Comparison of ENCODE assay signal across 8 mouse cellular contexts in genomic region chr17:45544001-45544872, GRCm38 (mm10). TPM values are rescaled to one million over a fixed set of nuclear protein-coding genes. Genes with fewer than 3 reads are reported as not detected.
DNase-seq lines count a peak whose midpoint lies in the region; ATAC-seq and TF ChIP-seq lines count a peak whose summit lies in the region.

No protein-coding gene starts in this region.

- peaks cover 84% of the 10 kb centered on the region for H3K27me3 ChIP-seq in kidney, embryonic 16.5 days (ENCODE audit: insufficient read depth, low read length)
- H3K27me3 ChIP-seq in kidney, adult 2 months (replicated peaks; ENCODE audit: control insufficient read depth, insufficient read depth, low read length): peaks cover 2% of the 10 kb centered on the region; the same call in 1 of the 2 replicates
- H3K27me3 ChIP-seq in limb, embryonic 10.5 days (ENCODE audit: low read depth, poor library complexity, severe bottlenecking): peaks cover 99% of the 10 kb centered on the region

- DNase-seq in kidney, adult 2 months: no peak
- DNase-seq in MN1 (ENCODE audit: low spot score): peak; percentile 68
- peak; percentile 69 to 77 for DNase-seq in cerebellum, postnatal 25 days
- DNase-seq in limb, embryonic 10.5 days (ENCODE audit: low spot score): peak; percentile 52
- DNase-seq in thymus, postnatal 25 days: no peak
- no peak for DNase-seq in left cerebral cortex, postnatal 25 days (ENCODE audit: low spot score in 2 of 2)

- TF ChIP-seq CTCF in kidney, adult 2 months (conservative IDR thresholded peaks at IDR 0.05; ENCODE audit: insufficient read depth, insufficient read length, low read depth, low read length): no peak

- H3K4me3 ChIP-seq in kidney, embryonic 16.5 days (ENCODE audit: low read length): peak overlapping the region; percentile 38; the same call in 1 of the 2 replicates
- no peak overlapping the region for H3K4me3 ChIP-seq in kidney, adult 2 months (ENCODE audit: insufficient read depth, low read depth, low read length)
- H3K4me3 ChIP-seq in limb, embryonic 10.5 days: peak overlapping the region; percentile 45

- no peak for ATAC-seq in kidney, embryonic 16.5 days (ENCODE audit: low FRiP score, low TSS enrichment)
- no peak for ATAC-seq in megakaryocyte progenitor cell, adult 5-6 weeks (replicated peaks; ENCODE audit: poor library complexity)

- peaks cover 15% of the 10 kb centered on the region for H3K4me1 ChIP-seq in kidney, embryonic 16.5 days (ENCODE audit: insufficient read depth, low read length)
- no peaks in the 10 kb centered on the region for H3K4me1 ChIP-seq in kidney, adult 2 months (ENCODE audit: control insufficient read depth, insufficient read depth, low read length)
- peaks cover 40% of the 10 kb centered on the region for H3K4me1 ChIP-seq in limb, embryonic 10.5 days

- H3K36me3 ChIP-seq in kidney, embryonic 16.5 days (ENCODE audit: insufficient read depth, low read length): no peaks in the 10 kb centered on the region
- H3K36me3 ChIP-seq in kidney, adult 2 months (ENCODE audit: control insufficient read depth, insufficient read depth, low read length): no peaks in the 10 kb centered on the region
- peaks cover 14% of the 10 kb centered on the region for H3K36me3 ChIP-seq in limb, embryonic 10.5 days

- no peak overlapping the region for H3K9ac ChIP-seq in kidney, embryonic 16.5 days (replicated peaks; ENCODE audit: low read length)

- intact Hi-C loops in left cerebral cortex, postnatal 25 days (cut with DNase I): no loop called here

- H3K27ac ChIP-seq in kidney, embryonic 16.5 days (ENCODE audit: low read length): no peak overlapping the region
- H3K27ac ChIP-seq in kidney, adult 2 months (ENCODE audit: insufficient read depth, low read depth, low read length): no peak overlapping the region
- H3K27ac ChIP-seq in limb, embryonic 10.5 days: peak overlapping the region; percentile 38; the same call in 1 of the 2 replicates

- no peak for TF ChIP-seq POLR2A in kidney, adult 2 months (IDR thresholded peaks at IDR 0.05; ENCODE audit: low read depth, low read length)

- H3K4me2 ChIP-seq in kidney, embryonic 16.5 days (replicated peaks; ENCODE audit: low read depth, low read length): peak overlapping the region; percentile 55

- no peaks in the 10 kb centered on the region for H3K9me3 ChIP-seq in kidney, embryonic 16.5 days (ENCODE audit: low read length)
- H3K9me3 ChIP-seq in limb, embryonic 10.5 days (replicated peaks): no peaks in the 10 kb centered on the region

- WGBS in kidney, embryonic 16.5 days: 10% methylated on average over 24 of the region's 24 CpGs
- WGBS in kidney, adult 2 months: 16% methylated on average over 24 of the region's 24 CpGs
- 4% methylated on average over 24 of the region's 24 CpGs for WGBS in limb, embryonic 10.5 days

RNA-seq across cellular contexts. Expression of gene Tmem151b, which starts 5.2 kb away (rescaled TPM):
- polyA plus RNA-seq in kidney, embryonic 16.5 days (2015; fragmentation: Nextera tagmentation; extraction: Ambion mirVana): 3.5 and 3.8 TPM in 2 replicates
- polyA plus RNA-seq in kidney, adult 2 months (2012; rRNA removed): 1.9 and 2.1 TPM in 2 replicates
- 4.1 and 6.8 TPM in 2 replicates for polyA plus RNA-seq in limb, embryonic 10.5 days (2016; fragmentation: Nextera tagmentation; extraction: Ambion mirVana)
- 100 to 1,000 TPM; 118 to 128 TPM for total RNA-seq in left cerebral cortex, postnatal 25 days (2021)
- total RNA-seq in megakaryocyte progenitor cell, adult 5-6 weeks (2015): 0.12 TPM in 1 of 2 replicates, not detected in the other
- total RNA-seq in megakaryocyte progenitor cell, adult 5-6 weeks (2017): 0.12 TPM in 1 of 2 replicates, not detected in the other

RNA-seq across cellular contexts. Expression of gene Nfkbie, which starts 11.3 kb away (rescaled TPM):
- polyA plus RNA-seq in kidney, embryonic 16.5 days (2015; fragmentation: Nextera tagmentation; extraction: Ambion mirVana): 5.9 and 6.4 TPM in 2 replicates
- polyA plus RNA-seq in kidney, adult 2 months (2012; rRNA removed): 4.3 and 5.8 TPM in 2 replicates
- 5.1 and 5.2 TPM in 2 replicates for polyA plus RNA-seq in limb, embryonic 10.5 days (2016; fragmentation: Nextera tagmentation; extraction: Ambion mirVana)
- 1 to 10 TPM; 1.6 to 2.0 TPM for total RNA-seq in left cerebral cortex, postnatal 25 days (2021)
- 5.7 and 7.0 TPM in 2 replicates for total RNA-seq in megakaryocyte progenitor cell, adult 5-6 weeks (2015)
- total RNA-seq in megakaryocyte progenitor cell, adult 5-6 weeks (2017): 5.1 and 9.5 TPM in 2 replicates

RNA-seq across cellular contexts. Expression of gene Slc35b2, which starts 19.4 kb away (rescaled TPM):
- polyA plus RNA-seq in kidney, embryonic 16.5 days (2015; fragmentation: Nextera tagmentation; extraction: Ambion mirVana): 159 and 170 TPM in 2 replicates
- polyA plus RNA-seq in kidney, adult 2 months (2012; rRNA removed): 75.5 and 96.1 TPM in 2 replicates
- 102 and 105 TPM in 2 replicates for polyA plus RNA-seq in limb, embryonic 10.5 days (2016; fragmentation: Nextera tagmentation; extraction: Ambion mirVana)
- 10 to 100 TPM; 30.3 to 32.2 TPM for total RNA-seq in left cerebral cortex, postnatal 25 days (2021)
- 80.2 and 85.9 TPM in 2 replicates for total RNA-seq in megakaryocyte progenitor cell, adult 5-6 weeks (2015)
- total RNA-seq in megakaryocyte progenitor cell, adult 5-6 weeks (2017): 84.9 and 120 TPM in 2 replicates

RNA-seq across cellular contexts. Expression of gene Tcte1, which starts 21.0 kb away (rescaled TPM):
- 0.63 and 0.81 TPM in 2 replicates for polyA plus RNA-seq in kidney, embryonic 16.5 days (2015; fragmentation: Nextera tagmentation; extraction: Ambion mirVana)
- polyA plus RNA-seq in kidney, adult 2 months (2012; rRNA removed): 0.08 and 0.09 TPM in 2 replicates
- polyA plus RNA-seq in limb, embryonic 10.5 days (2016; fragmentation: Nextera tagmentation; extraction: Ambion mirVana): 1.4 and 1.5 TPM in 2 replicates
- total RNA-seq in left cerebral cortex, postnatal 25 days (2021): 1 to 10 TPM; 1.1 to 1.3 TPM
- total RNA-seq in megakaryocyte progenitor cell, adult 5-6 weeks (2015): not detected in 2 replicates
- not detected in 2 replicates for total RNA-seq in megakaryocyte progenitor cell, adult 5-6 weeks (2017)

RNA-seq across cellular contexts. Expression of gene Hsp90ab1, which starts 28.8 kb away (rescaled TPM):
- 1,922 and 2,030 TPM in 2 replicates for polyA plus RNA-seq in kidney, embryonic 16.5 days (2015; fragmentation: Nextera tagmentation; extraction: Ambion mirVana)
- 369 and 408 TPM in 2 replicates for polyA plus RNA-seq in kidney, adult 2 months (2012; rRNA removed)
- 2,007 and 2,405 TPM in 2 replicates for polyA plus RNA-seq in limb, embryonic 10.5 days (2016; fragmentation: Nextera tagmentation; extraction: Ambion mirVana)
- total RNA-seq in left cerebral cortex, postnatal 25 days (2021): 1,000 to 10,000 TPM; 1,565 to 1,601 TPM
- 1,239 and 1,324 TPM in 2 replicates for total RNA-seq in megakaryocyte progenitor cell, adult 5-6 weeks (2015)
- total RNA-seq in megakaryocyte progenitor cell, adult 5-6 weeks (2017): 2,380 and 2,713 TPM in 2 replicates

Comparison
In these comparisons a context has a peak if more than half of its experiments do, and no peak if none do; other contexts are left out.
1. DNase-seq: peak in MN1 (single experiment), cerebellum, postnatal 25 days (2 of 2) and limb, embryonic 10.5 days (single experiment); none in kidney, adult 2 months (single experiment), thymus, postnatal 25 days (single experiment) and left cerebral cortex, postnatal 25 days (0 of 2).